Mouse (Mus musculus) C2C12 (cell line): ENCODE data around the gene Gpr15. TPM values are rescaled to one million over a fixed set of nuclear protein-coding genes. Genes with fewer than 3 reads are reported as not detected.

Source experiments
- H3K27me3 ChIP-seq: one replicate; pipeline ENCODE4 v1.6.1; 2011; ENCODE audit not compliant: control insufficient read depth, insufficient read depth, insufficient read length
- H3K36me3 ChIP-seq: one replicate; pipeline ENCODE4 v1.6.1; 2011; ENCODE audit not compliant: control insufficient read depth, insufficient read depth
- H3K4me3 ChIP-seq: one replicate; pipeline ENCODE4 v1.5.1; 2011; ENCODE audit warnings: mild to moderate bottlenecking, control low read depth; ENCODE audit not compliant: poor library complexity, insufficient read depth, severe bottlenecking
- H3K79me2 ChIP-seq: one replicate; pipeline ENCODE4 v1.6.1; 2011; ENCODE audit not compliant: control insufficient read depth, insufficient read depth
- H3K79me3 ChIP-seq: one replicate; pipeline ENCODE4 v1.6.1; 2011; ENCODE audit warnings: low read depth, control low read depth
- H3ac ChIP-seq: one replicate; pipeline ENCODE3; 2011; ENCODE audit warnings: low read depth; ENCODE audit not compliant: control insufficient read depth, insufficient read length
- CEBPB ChIP-seq: IDR thresholded peaks from one replicate; pipeline ENCODE4 v1.6.1; 2011; ENCODE audit warnings: low read depth, mild to moderate bottlenecking, control low read depth, moderate library complexity
- CTCF ChIP-seq: IDR thresholded peaks from one replicate; pipeline ENCODE4 v1.5.1; 2011; ENCODE audit not compliant: control insufficient read depth, insufficient read depth, insufficient read length
- FOSL1 ChIP-seq: IDR thresholded peaks from one replicate; pipeline ENCODE4 v1.8.0; 2011; ENCODE audit warnings: mild to moderate bottlenecking, low read length; ENCODE audit not compliant: poor library complexity, insufficient read depth, severe bottlenecking
- MAX ChIP-seq: IDR thresholded peaks from one replicate; pipeline ENCODE4 v1.6.1; 2011; ENCODE audit warnings: mild to moderate bottlenecking, control low read depth
- MYOD1 ChIP-seq: IDR thresholded peaks from one replicate; pipeline ENCODE4 v1.6.1; 2011; ENCODE audit warnings: low read depth; ENCODE audit not compliant: control insufficient read depth, insufficient read length
- MYOG ChIP-seq: IDR thresholded peaks from one replicate; pipeline ENCODE4 v1.6.1; 2011; ENCODE audit not compliant: control insufficient read depth, insufficient read length; ENCODE audit errors: extremely low read depth
- USF1 ChIP-seq: IDR thresholded peaks from one replicate; pipeline ENCODE4 v1.6.1; 2011; ENCODE audit warnings: low read depth, mild to moderate bottlenecking, control low read depth, moderate library complexity
- polyA plus RNA-seq: library from polyadenylated mRNA; unstranded; fragments of >200 nt; fragmentation: generic; extraction: Trizol; gene quantifications from one replicate; pipeline ENCODE4 v1.2.1, GENCODE M21; 2012; ENCODE audit warnings: missing spikeins

Gpr15 gene
- polyA plus RNA-seq, 1 experiment, result not detected

DNA sequence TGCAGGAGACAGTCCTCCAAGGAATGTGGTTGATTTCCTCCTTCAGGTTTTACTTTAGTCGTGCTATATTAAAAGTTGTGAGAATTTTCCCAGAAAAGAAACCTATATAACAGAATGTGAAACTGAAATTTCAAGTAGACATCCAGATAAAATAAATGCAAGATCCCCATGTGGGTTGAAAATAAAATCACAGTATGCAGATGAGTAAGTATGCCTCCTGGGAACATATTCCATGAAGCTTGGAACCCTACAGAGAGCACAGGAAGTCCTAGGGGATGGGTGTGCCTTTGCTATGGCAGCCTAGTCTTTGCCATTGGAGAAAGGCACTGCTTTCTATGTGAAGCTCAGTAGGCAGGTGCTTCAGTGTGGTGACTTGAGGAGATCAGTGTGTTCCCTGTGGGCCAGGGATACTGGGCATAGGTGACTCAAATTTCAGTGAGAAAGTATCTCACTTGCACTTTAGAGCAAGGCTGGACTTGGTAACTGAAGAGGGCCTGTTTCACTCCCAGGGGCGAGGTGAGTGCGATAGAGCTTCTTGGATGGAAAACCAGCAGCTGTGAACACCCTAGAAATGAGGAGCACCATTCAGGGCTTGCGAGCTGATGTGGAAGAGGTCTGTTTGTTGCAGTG lies 11.5 kb downstream of the Gpr15 start:
- Histone ChIP-seq H3K27me3 (no peaks in the 10 kb centered on the region), H3K79me3 (no peaks in the 10 kb centered on the region), H3K4me3 (no peak overlapping the region), H3K36me3 (no peaks in the 10 kb centered on the region), H3K79me2 (no peaks in the 10 kb centered on the region), H3ac (no peak overlapping the region)
- TF ChIP-seq FOSL1, result no peak
- TF ChIP-seq USF1, result no peak
- no peak for TF ChIP-seq CTCF
- TF ChIP-seq MAX, result no peak
- TF ChIP-seq MYOG, result no peak
- no peak for TF ChIP-seq CEBPB

DNA sequence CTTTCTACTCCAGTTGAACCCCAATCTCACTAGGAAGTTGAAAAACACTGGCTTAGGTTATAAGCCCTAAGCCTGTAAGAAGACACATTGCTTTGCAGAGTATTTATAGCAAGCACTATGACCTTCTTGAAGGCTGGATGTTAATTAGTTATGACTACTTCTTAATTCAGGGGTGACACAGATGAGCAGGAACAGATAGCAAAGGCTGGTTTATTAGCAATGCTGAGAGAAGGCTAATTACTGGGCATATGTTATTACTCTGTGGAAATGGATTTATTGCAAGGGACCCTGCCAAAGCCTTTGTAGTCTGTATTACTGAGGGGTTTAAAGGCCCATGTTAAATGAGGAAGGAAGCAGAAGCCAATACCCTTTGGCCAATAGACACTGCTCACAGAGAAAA lies 13.9 kb downstream of the Gpr15 start:
- Histone ChIP-seq H3K4me3 (no peak overlapping the region), H3K27me3 (no peaks in the 10 kb centered on the region), H3K36me3 (no peaks in the 10 kb centered on the region), H3K79me2 (no peaks in the 10 kb centered on the region), H3K79me3 (no peaks in the 10 kb centered on the region), H3ac (no peak overlapping the region)
- TF ChIP-seq MAX (no peak), FOSL1 (no peak), CEBPB (no peak), MYOG (no peak), MYOD1 (no peak), CTCF (no peak), USF1 (no peak)

DNA sequence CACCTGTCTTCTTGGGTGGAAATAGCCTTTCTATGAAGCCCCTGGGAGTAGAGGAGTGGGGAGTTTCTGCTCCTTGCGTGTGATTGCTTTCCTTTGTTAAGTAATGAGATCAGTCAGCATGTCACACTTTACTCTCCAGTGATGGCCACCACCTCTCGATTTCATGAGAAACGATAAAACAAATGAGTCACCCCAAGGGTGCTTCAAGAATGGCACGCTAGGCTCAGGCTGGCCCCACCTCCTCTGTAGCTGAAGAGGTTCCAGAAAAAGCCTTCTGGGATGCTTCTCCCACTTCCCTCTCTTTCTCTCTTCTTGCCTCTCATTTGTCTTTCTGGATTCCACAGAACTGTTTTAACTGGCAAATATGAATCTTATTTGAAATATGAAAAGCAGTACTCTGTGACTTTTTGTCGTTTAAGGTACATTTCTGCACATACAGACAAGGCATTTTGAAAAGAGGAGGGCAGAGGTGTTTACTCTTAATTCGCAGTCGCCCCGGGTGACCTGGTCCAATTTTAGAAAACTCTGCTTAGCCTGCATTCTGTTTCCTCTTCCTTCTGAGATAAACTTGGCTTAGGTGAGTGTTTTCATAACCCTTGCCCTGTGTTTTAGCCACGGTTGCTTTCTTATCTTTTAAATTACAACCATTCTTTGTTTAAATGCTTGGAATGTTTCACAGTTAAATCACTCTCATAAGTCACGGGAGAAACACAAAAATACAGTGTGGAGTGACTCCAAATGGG lies 15.3 kb downstream of the Gpr15 start:
- Histone ChIP-seq H3K79me3 (no peaks in the 10 kb centered on the region), H3K79me2 (no peaks in the 10 kb centered on the region), H3K4me3 (no peak overlapping the region), H3K27me3 (no peaks in the 10 kb centered on the region), H3ac (no peak overlapping the region), H3K36me3 (no peaks in the 10 kb centered on the region)
- TF ChIP-seq USF1 (no peak), CEBPB (no peak), FOSL1 (peak; percentile 26), CTCF (no peak), MYOD1 (no peak), MYOG (no peak), MAX (peak; percentile 15)

GRCm38 (mm10) chr16:58702329-58702932 lies 16.4 kb downstream of the Gpr15 start:
- H3K79me2 ChIP-seq, result no peaks in the 10 kb centered on the region
- H3ac ChIP-seq, result no peak overlapping the region
- TF ChIP-seq MYOD1 (no peak), MYOG (no peak), CTCF (no peak), CEBPB (no peak), USF1 (no peak), FOSL1 (no peak), MAX (no peak)

DNA sequence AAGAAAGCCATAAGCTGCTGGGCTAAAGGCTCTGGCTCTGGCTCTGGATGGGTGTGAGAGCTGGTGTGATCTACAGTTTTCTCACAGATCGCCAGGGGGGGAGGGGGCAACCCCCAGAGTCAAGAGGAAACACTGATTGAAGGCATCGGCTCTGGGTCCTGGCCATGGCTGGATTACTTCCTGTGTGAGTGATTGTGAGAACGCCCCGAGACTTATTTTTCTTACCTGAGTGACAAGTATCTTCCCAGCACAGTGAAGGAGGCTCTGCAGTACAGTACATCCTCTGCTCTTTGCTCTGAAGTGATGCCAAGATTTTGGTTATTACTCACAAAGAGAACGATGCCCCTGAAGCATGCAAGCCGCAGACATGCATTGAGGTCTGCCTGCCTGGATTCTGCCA lies 17.1 kb downstream of the Gpr15 start:
- H3K4me3 ChIP-seq, result no peak overlapping the region
- no peaks in the 10 kb centered on the region for H3K27me3 ChIP-seq
- H3ac ChIP-seq, result no peak overlapping the region
- H3K79me2 ChIP-seq, result no peaks in the 10 kb centered on the region
- TF ChIP-seq CEBPB (no peak), USF1 (no peak)
- no peaks in the 10 kb centered on the region for H3K36me3 ChIP-seq
- H3K79me3 ChIP-seq, result no peaks in the 10 kb centered on the region

More at GRCm38 (mm10) chr16:58702329-58702932, 16.4 kb downstream of the Gpr15 start:
- Histone ChIP-seq H3K27me3 (no peaks in the 10 kb centered on the region), H3K36me3 (no peaks in the 10 kb centered on the region), H3K79me3 (no peaks in the 10 kb centered on the region), H3K4me3 (no peak overlapping the region)

GRCm38 (mm10) chr16:58700816-58701424 lies 17.9 kb downstream of the Gpr15 start:
- TF ChIP-seq USF1 (no peak), CEBPB (no peak), MYOG (no peak), CTCF (no peak), MAX (no peak), MYOD1 (no peak), FOSL1 (no peak)
- H3K79me3 ChIP-seq, result no peaks in the 10 kb centered on the region

More at GRCm38 (mm10) chr16:58700816-58701424, 17.9 kb downstream of the Gpr15 start:
- H3ac ChIP-seq, result no peak overlapping the region
- H3K4me3 ChIP-seq, result no peak overlapping the region
- H3K27me3 ChIP-seq, result no peaks in the 10 kb centered on the region
- no peaks in the 10 kb centered on the region for H3K79me2 ChIP-seq
- no peaks in the 10 kb centered on the region for H3K36me3 ChIP-seq
